Mouse (Mus musculus): ENCODE data around the gene Olfr1426.

Olfr1426 gene

GRCm38 (mm10) chr19:12091913-12092312 lies at the start of gene Olfr1426:
Gene Olfr1426, minus strand, starts transcription at chr19:12092013.
- WGBS = 86% methylated on average over 1 of the region's 1 CpGs

GRCm38 (mm10) chr19:12134289-12134688 lies 42.5 kb upstream of the Olfr1426 start:
- 33% methylated on average over 2 of the region's 2 CpGs for WGBS

- WGBS = 84% methylated on average over 3 of the region's 3 CpGs
Observed at GRCm38 (mm10) chr19:12123103-12123502, 31.3 kb upstream of the Olfr1426 start, which contains the start of gene Olfr76. Gene Olfr76, minus strand, starts transcription at chr19:12123203.

- WGBS = 91% methylated on average over 3 of the region's 3 CpGs
Observed at GRCm38 (mm10) chr19:12116464-12116863, 24.7 kb upstream of the Olfr1426 start.

DNA sequence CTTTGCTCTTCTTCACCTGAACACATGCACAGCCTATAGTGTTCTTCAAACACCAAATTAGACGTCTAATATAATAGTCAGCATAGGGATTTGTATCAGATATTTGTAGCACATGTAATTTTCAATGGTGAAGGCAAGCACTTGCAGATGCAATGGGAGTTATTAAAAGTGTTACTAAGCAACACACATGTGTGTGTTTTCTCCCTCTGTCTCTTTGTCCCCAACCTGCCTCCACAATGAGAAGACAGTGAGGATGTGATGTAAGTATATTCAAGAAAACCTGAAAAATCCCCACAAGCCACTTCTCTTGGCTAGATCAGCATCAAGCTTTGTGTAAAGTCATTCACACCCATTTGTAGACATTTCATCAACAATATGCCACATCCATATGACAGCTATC lies 24.0 kb upstream of the Olfr1426 start, which contains the start of gene Olfr1428:
Gene Olfr1428 (minus strand): TSS at position 101 of the 400 bp plus-strand sequence.
- 71% methylated on average over 1 of the region's 1 CpGs for WGBS

DNA sequence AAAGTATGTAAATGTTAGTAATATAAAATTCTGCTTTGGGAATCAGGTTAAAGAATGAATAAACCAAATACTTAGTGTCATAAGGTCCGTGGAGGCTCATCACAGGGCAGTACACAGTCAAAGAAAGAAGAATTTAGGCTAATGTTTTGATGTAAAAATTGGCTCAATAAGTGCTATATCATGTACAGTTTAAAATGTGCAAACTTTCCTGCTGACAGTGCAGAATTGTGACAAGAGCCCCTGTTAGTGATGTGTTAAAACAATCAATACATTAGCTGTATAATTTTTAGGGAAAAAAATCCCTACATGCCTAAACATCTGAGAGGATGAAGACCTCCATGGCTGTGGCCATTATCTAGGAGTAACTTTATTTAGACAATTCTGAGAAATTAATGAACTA lies 22.0 kb upstream of the Olfr1426 start:
- 64% methylated on average over 1 of the region's 1 CpGs for WGBS

- WGBS = 31% methylated on average over 1 of the region's 1 CpGs
Observed at GRCm38 (mm10) chr19:12104541-12104940, 12.7 kb upstream of the Olfr1426 start.

DNA sequence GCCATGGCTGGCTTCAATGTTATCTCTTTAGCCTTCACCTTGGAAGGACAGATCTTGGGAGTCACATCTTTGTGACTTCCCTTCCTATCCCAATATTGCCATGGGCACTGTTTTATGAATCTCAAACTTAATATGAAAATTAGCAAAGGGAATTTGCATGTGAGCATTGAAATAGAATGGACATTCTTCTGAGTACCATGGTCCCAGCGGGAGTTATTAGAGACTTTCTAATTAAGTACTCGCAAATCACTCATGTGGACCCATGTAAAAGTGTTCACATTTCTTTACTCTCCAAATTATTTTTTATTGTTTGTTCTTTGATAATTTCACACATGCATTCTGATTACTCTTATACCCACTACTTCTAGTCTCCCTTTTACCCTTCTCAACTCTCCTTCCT lies 11.4 kb upstream of the Olfr1426 start, which contains the start of gene Olfr1427:
Gene Olfr1427 (minus strand): TSS at position 101 of the 400 bp plus-strand sequence.
- WGBS = 93% methylated on average over 2 of the region's 2 CpGs

DNA sequence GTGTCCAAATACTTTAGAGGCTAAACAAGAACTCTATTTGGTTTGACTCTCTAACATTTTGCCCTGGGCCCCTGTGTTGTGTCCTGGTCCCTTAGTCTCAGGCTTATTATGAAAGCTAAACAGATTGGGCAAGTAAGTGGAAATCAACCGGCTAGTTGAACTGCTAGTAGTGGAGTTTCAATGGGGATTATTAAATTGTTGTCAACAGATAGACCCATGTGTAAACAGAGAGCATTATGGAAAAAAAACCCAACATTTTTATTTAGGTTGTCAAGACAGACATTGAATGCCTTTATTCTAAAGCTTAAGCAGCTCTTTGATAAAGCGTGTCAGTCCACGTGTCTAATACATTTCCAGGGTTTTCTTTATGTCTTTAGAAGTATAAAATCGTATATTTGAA lies 14.2 kb downstream of the Olfr1426 start, which contains the start of gene Olfr1425:
Gene Olfr1425 (minus strand): TSS at position 101 of the 400 bp plus-strand sequence.
- 84% methylated on average over 4 of the region's 4 CpGs for WGBS

- WGBS = 88% methylated on average over 1 of the region's 1 CpGs
Observed at GRCm38 (mm10) chr19:12069546-12069945, 22.3 kb downstream of the Olfr1426 start.

DNA sequence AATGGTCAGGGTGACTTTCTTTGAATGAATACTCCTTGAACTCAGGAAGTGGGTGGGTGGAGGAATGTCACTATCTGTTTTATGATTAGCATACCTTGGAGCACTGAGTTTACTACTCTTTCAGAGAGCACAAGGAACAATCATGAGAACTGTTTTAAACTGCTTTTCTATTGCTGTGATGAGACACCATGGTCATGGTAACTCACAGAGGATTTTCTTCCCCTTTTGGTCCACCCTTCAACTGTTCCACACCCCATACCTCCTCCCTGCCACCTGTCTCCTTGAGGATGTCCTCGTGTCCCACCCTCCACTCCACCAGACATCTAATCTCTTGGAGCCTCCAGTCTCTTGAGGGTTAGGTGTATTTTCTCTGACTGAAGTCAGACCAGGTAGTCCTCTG lies 24.0 kb downstream of the Olfr1426 start:
- WGBS = 69% methylated on average over 1 of the region's 1 CpGs

- WGBS = 89% methylated on average over 1 of the region's 1 CpGs
Observed at GRCm38 (mm10) chr19:12062582-12062981, 29.2 kb downstream of the Olfr1426 start, which contains the start of gene Olfr1424. Gene Olfr1424, minus strand, starts transcription at chr19:12062682.

DNA sequence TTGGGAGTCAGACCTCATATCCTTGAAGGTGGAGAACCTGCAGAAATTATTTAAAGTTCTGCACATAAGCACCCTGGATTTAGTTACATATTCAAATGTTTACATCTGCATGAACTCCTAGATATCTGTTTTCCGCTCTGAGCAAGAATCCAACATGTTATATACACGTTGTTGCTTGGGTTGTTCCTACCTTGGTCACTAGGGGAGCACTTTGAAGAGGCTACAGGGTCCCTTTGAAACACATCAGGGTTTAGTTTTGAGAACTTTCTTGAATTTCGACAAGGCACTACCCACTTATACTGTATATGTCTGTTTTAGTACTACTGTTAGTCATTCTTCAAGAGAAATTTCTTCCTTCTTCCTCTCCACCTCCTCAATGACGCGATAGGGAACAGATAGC lies 48.6 kb downstream of the Olfr1426 start:
- 86% methylated on average over 5 of the region's 5 CpGs for WGBS

GRCm38 (mm10) chr19:12041217-12041616 lies 50.6 kb downstream of the Olfr1426 start, which contains the start of gene Olfr1423:
Gene Olfr1423, minus strand, starts transcription at chr19:12041317.
- WGBS = 73% methylated on average over 2 of the region's 2 CpGs

All from cerebral cortex, adult 2 months (tissue).